Mouse (Mus musculus) midbrain, embryonic 15.5 days (tissue): ENCODE data around the gene Rabep2. TPM values are rescaled to one million over a fixed set of nuclear protein-coding genes. Genes with fewer than 3 reads are reported as not detected.
"Not testable (repeated sequence)": the region's sequence is repeated elsewhere in the genome, so short reads cannot be mapped to it uniquely, and the experiment has no call there.

ENCODE experiments used
- ATAC-seq: fragments of 200-750 bp; cut with Nextera tagmentation; replicated peaks from 2 replicates; pipeline ENCODE4 v1.8.0; 2017; ENCODE audit warnings: moderate TSS enrichment
- H3K27ac ChIP-seq: fragments of 300-500 bp; sonication (generic); 2 replicates; pipeline ENCODE4 v1.5.1; 2015; ENCODE audit warnings: mild to moderate bottlenecking, inconsistent platforms
- H3K27me3 ChIP-seq: fragments of 300-500 bp; sonication (generic); replicated peaks from 2 replicates; pipeline ENCODE4 v1.6.1; 2015; ENCODE audit warnings: inconsistent platforms
- H3K36me3 ChIP-seq: fragments of 300-500 bp; sonication (generic); replicated peaks from 2 replicates; pipeline ENCODE4 v1.6.1; 2015; ENCODE audit warnings: inconsistent platforms
- H3K4me1 ChIP-seq: fragments of 300-500 bp; sonication (generic); 2 replicates; pipeline ENCODE4 v1.6.1; 2015; ENCODE audit warnings: inconsistent platforms
- H3K4me2 ChIP-seq: fragments of 300-500 bp; sonication (generic); 2 replicates; pipeline ENCODE4 v1.6.1; 2015; ENCODE audit warnings: inconsistent platforms, mild to moderate bottlenecking, moderate library complexity
- H3K4me3 ChIP-seq: fragments of 300-500 bp; sonication (generic); 2 replicates; pipeline ENCODE4 v1.5.1; 2015; ENCODE audit warnings: mild to moderate bottlenecking, inconsistent platforms
- H3K9ac ChIP-seq: fragments of 300-500 bp; sonication (generic); 2 replicates; pipeline ENCODE4 v1.6.1; 2015; ENCODE audit warnings: mild to moderate bottlenecking, inconsistent platforms
- H3K9me3 ChIP-seq: fragments of 300-500 bp; sonication (generic); 2 replicates; pipeline ENCODE4 v1.6.1; 2016; ENCODE audit warnings: inconsistent platforms
- WGBS: fragments of 180-500 bp; shearing (Covaris S2); methylation state at CpG from one replicate; pipeline ENCODE4 v1.1.7; 2015; ENCODE audit warnings: mixed read lengths; 5-methylcytosine and 5-hydroxymethylcytosine counted together
- polyA plus RNA-seq: library from polyadenylated mRNA; unstranded; fragments of >200 nt; fragmentation: Nextera tagmentation; extraction: Ambion mirVana; gene quantifications from 2 replicates; pipeline ENCODE4 v1.2.1, GENCODE M21; 2015

Gene Rabep2
- polyA plus RNA-seq, 1 experiment from 2014 or later = 28.7 TPM

GRCm38 (mm10) chr7:126487052-126487483, 58.5 kb downstream of the Rabep2 start, which contains the start of gene Tufm:
TSS of gene Tufm (plus strand) at chr7:126487361.
- peak within 1 kb of the TSS; percentile 94 for H3K4me2 ChIP-seq
- peak; percentile 95 for ATAC-seq
- peaks cover 19% of the 10 kb centered on the region for H3K4me1 ChIP-seq
- peak within 1 kb of the TSS; percentile 73 for H3K4me3 ChIP-seq
- 0% methylated on average over 32 of the region's 32 CpGs for WGBS
- peak within 1 kb of the TSS; percentile 73 for H3K9ac ChIP-seq
- H3K27me3 ChIP-seq = 0 out of 2 replicates have a peak, but pooled peaks cover 3% of the 10 kb centered on the region
- H3K9me3 ChIP-seq = no peaks in the 10 kb centered on the region
- H3K27ac ChIP-seq = peak within 1 kb of the TSS; percentile 71
- peaks cover 25% of the 10 kb centered on the region; the same call in 1 of the 2 replicates for H3K36me3 ChIP-seq

- peaks cover 13% of the 10 kb centered on the region for H3K4me1 ChIP-seq
- peak overlapping the region; percentile 94 for H3K4me2 ChIP-seq
- peak overlapping the region; percentile 73 for H3K4me3 ChIP-seq
- peaks cover 32% of the 10 kb centered on the region; the same call in 1 of the 2 replicates for H3K36me3 ChIP-seq
- not testable (repeated sequence) for H3K9me3 ChIP-seq, H3K27me3 ChIP-seq
- peak; percentile 48 for ATAC-seq
- H3K9ac ChIP-seq = peak overlapping the region; percentile 73
- WGBS = 16% methylated on average over 25 of the region's 25 CpGs
- peak overlapping the region; percentile 71 for H3K27ac ChIP-seq
Observed at GRCm38 (mm10) chr7:126487617-126488385, 59.2 kb downstream of the Rabep2 start.

- Histone ChIP-seq H3K36me3 (peaks cover 64% of the 10 kb centered on the region), H3K4me2 (no peak overlapping the region)
Observed at GRCm38 (mm10) chr7:126491005-126491404, 62.4 kb downstream of the Rabep2 start.

GRCm38 (mm10) chr7:126491973-126492372, 63.4 kb downstream of the Rabep2 start:
- H3K4me2 ChIP-seq = no peak overlapping the region
- H3K4me3 ChIP-seq = no peak overlapping the region
- no peaks in the 10 kb centered on the region for H3K9me3 ChIP-seq
- 54% methylated on average over 11 of the region's 11 CpGs for WGBS
- no peak overlapping the region for H3K27ac ChIP-seq
- peaks cover 11% of the 10 kb centered on the region for H3K4me1 ChIP-seq
- peaks cover 74% of the 10 kb centered on the region for H3K36me3 ChIP-seq
- no peak overlapping the region for H3K9ac ChIP-seq
- no peaks in the 10 kb centered on the region for H3K27me3 ChIP-seq
- no peak for ATAC-seq

More at GRCm38 (mm10) chr7:126491005-126491404, 62.4 kb downstream of the Rabep2 start:
- H3K4me3 ChIP-seq = no peak overlapping the region
- no peak overlapping the region for H3K9ac ChIP-seq
- H3K4me1 ChIP-seq = peaks cover 13% of the 10 kb centered on the region
- WGBS = 85% methylated on average over 1 of the region's 1 CpGs
- no peak for ATAC-seq
- H3K27ac ChIP-seq = no peak overlapping the region
- no peaks in the 10 kb centered on the region for H3K27me3 ChIP-seq
- H3K9me3 ChIP-seq = no peaks in the 10 kb centered on the region

GRCm38 (mm10) chr7:126494120-126494519, 65.6 kb downstream of the Rabep2 start:
- whole genome bisulfite sequencing = 92% methylated on average over 6 of the region's 6 CpGs
- Histone ChIP-seq H3K27me3 (no peaks in the 10 kb centered on the region), H3K9ac (no peak overlapping the region), H3K9me3 (no peaks in the 10 kb centered on the region), H3K36me3 (peaks cover 92% of the 10 kb centered on the region), H3K4me3 (no peak overlapping the region), H3K4me1 (no peaks in the 10 kb centered on the region), H3K4me2 (no peak overlapping the region), H3K27ac (no peak overlapping the region)
- ATAC-seq = no peak

GRCm38 (mm10) chr7:126496475-126496874, 67.9 kb downstream of the Rabep2 start:
- 91% methylated on average over 5 of the region's 5 CpGs for WGBS
- no peaks in the 10 kb centered on the region for H3K9me3 ChIP-seq
- peaks cover 14% of the 10 kb centered on the region for H3K4me1 ChIP-seq
- no peak overlapping the region for H3K4me2 ChIP-seq
- no peak for ATAC-seq
- H3K9ac ChIP-seq = no peak overlapping the region
- H3K27ac ChIP-seq = no peak overlapping the region
- H3K36me3 ChIP-seq = peaks cover 93% of the 10 kb centered on the region
- no peak overlapping the region for H3K4me3 ChIP-seq
- no peaks in the 10 kb centered on the region for H3K27me3 ChIP-seq

- peaks cover 79% of the 10 kb centered on the region for H3K36me3 ChIP-seq
- H3K4me2 ChIP-seq = no peak overlapping the region
- WGBS = 92% methylated on average over 12 of the region's 12 CpGs
- no peak for ATAC-seq
- no peak overlapping the region for H3K9ac ChIP-seq
- no peaks in the 10 kb centered on the region for H3K27me3 ChIP-seq
- peaks cover 16% of the 10 kb centered on the region for H3K4me1 ChIP-seq
- no peak overlapping the region for H3K4me3 ChIP-seq
- no peak overlapping the region for H3K27ac ChIP-seq
- H3K9me3 ChIP-seq = no peaks in the 10 kb centered on the region
Observed at GRCm38 (mm10) chr7:126497966-126498365, 69.4 kb downstream of the Rabep2 start.

Other genes with a start within 250 kb of the Rabep2 start
- 55.7 and 55.9 TPM in 2 replicates for gene Xpo6, start 228.3 kb upstream of the Rabep2 start, polyA plus RNA-seq
- gene Sbk1, start 156.1 kb upstream of the Rabep2 start, polyA plus RNA-seq = 333 and 359 TPM in 2 replicates
- 1.1 and 1.4 TPM in 2 replicates for gene Lat, start 59.2 kb upstream of the Rabep2 start, polyA plus RNA-seq
- 95.4 and 96.0 TPM in 2 replicates for gene Spns1, start 51.3 kb upstream of the Rabep2 start, polyA plus RNA-seq
- 2.2 and 2.6 TPM in 2 replicates for gene Nfatc2ip, start 32.0 kb upstream of the Rabep2 start, polyA plus RNA-seq
- gene Cd19, start 13.9 kb upstream of the Rabep2 start, polyA plus RNA-seq = 0.31 TPM in 1 of 2 replicates, not detected in the other
- 0.34 and 0.58 TPM in 2 replicates for gene Atp2a1, start 34.3 kb downstream of the Rabep2 start, polyA plus RNA-seq
- 84.3 and 87.0 TPM in 2 replicates for gene Sh2b1, start 46.7 kb downstream of the Rabep2 start, polyA plus RNA-seq
- gene Tufm, start 58.6 kb downstream of the Rabep2 start, polyA plus RNA-seq = 133 and 137 TPM in 2 replicates
- 75.9 and 83.6 TPM in 2 replicates for gene Atxn2l, start 74.7 kb downstream of the Rabep2 start, polyA plus RNA-seq
- 173 and 186 TPM in 2 replicates for gene Eif3c, start 137.7 kb downstream of the Rabep2 start, polyA plus RNA-seq
- gene Apobr, start 156.2 kb downstream of the Rabep2 start, polyA plus RNA-seq = 0.32 and 0.38 TPM in 2 replicates
- gene Cln3, start 157.1 kb downstream of the Rabep2 start, polyA plus RNA-seq = 34.1 and 35.6 TPM in 2 replicates
- gene Il27, start 166.2 kb downstream of the Rabep2 start, polyA plus RNA-seq = not detected in 2 replicates
- 11.5 and 13.0 TPM in 2 replicates for gene Nupr1, start 202.1 kb downstream of the Rabep2 start, polyA plus RNA-seq
- gene Sgf29, start 220.6 kb downstream of the Rabep2 start, polyA plus RNA-seq = 62.3 and 72.4 TPM in 2 replicates
- gene Sult1a1, start 247.7 kb downstream of the Rabep2 start, polyA plus RNA-seq = 8.3 and 8.9 TPM in 2 replicates